Mouse (Mus musculus) heart, embryonic 14.5 days (tissue): Measurements from ENCODE around the gene 0610010K14Rik. TPM values are rescaled to one million over a fixed set of nuclear protein-coding genes. Genes with fewer than 3 reads are reported as not detected.

ENCODE experiments used
- ATAC-seq: fragments of 200-750 bp; cut with Nextera tagmentation; 2 replicates; pipeline ENCODE4 v1.8.0; 2017; ENCODE audit warnings: low read depth, moderate TSS enrichment; ENCODE audit not compliant: insufficient number of reproducible peaks, insufficient read depth, low FRiP score
- H3K27ac ChIP-seq, 2 experiments: fragments of 200-500 bp in 1 of 2; fragments of 300-500 bp in 1 of 2; sonication (generic) in 1 of 2; replicated peaks in 1 of 2; 2 replicates each; pipeline ENCODE4 v1.5.1; 2012 to 2014; ENCODE audit warnings: low read depth in 2 of 2, low read length in 2 of 2, control low read depth in 1 of 2, mild to moderate bottlenecking in 1 of 2, mixed read lengths in 1 of 2; ENCODE audit not compliant: control insufficient read depth in 1 of 2, insufficient read depth in 1 of 2
- H3K27me3 ChIP-seq: fragments of 300-500 bp; sonication (generic); 2 replicates; pipeline ENCODE4 v1.6.1; 2014; ENCODE audit warnings: mild to moderate bottlenecking, low read length, control low read depth; ENCODE audit not compliant: control insufficient read depth, insufficient read depth
- H3K36me3 ChIP-seq: fragments of 300-500 bp; sonication (generic); 2 replicates; pipeline ENCODE4 v1.6.1; 2014; ENCODE audit warnings: mild to moderate bottlenecking, control low read depth, low read length, mixed read lengths; ENCODE audit not compliant: control insufficient read depth, insufficient read depth
- H3K4me1 ChIP-seq, 2 experiments: fragments of 200-500 bp in 1 of 2; fragments of 300-500 bp in 1 of 2; sonication (generic) in 1 of 2; 2 replicates each; pipeline ENCODE4 v1.6.1; 2012 to 2014; ENCODE audit warnings: low read length in 2 of 2, control low read depth in 1 of 2, mixed read lengths in 1 of 2; ENCODE audit not compliant: control insufficient read depth in 2 of 2, insufficient read depth in 2 of 2
- H3K4me2 ChIP-seq: fragments of 300-500 bp; sonication (generic); 2 replicates; pipeline ENCODE4 v1.6.1; 2014; ENCODE audit warnings: mild to moderate bottlenecking, low read length
- H3K4me3 ChIP-seq, 2 experiments: fragments of 200-500 bp in 1 of 2; fragments of 300-500 bp in 1 of 2; sonication (generic) in 1 of 2; 2 replicates each; pipeline ENCODE4 v1.5.1; 2012 to 2014; ENCODE audit warnings: low read length in 2 of 2, mild to moderate bottlenecking in 2 of 2, control low read depth in 1 of 2, low read depth in 1 of 2, moderate library complexity in 1 of 2; ENCODE audit not compliant: control insufficient read depth in 1 of 2, insufficient read depth in 1 of 2
- H3K9ac ChIP-seq: fragments of 300-500 bp; sonication (generic); 2 replicates; pipeline ENCODE4 v1.6.1; 2014; ENCODE audit warnings: mild to moderate bottlenecking, low read length
- H3K9me3 ChIP-seq: fragments of 300-500 bp; sonication (generic); 2 replicates; pipeline ENCODE4 v1.6.1; 2016; ENCODE audit warnings: low read length, control low read depth; ENCODE audit not compliant: control insufficient read depth
- WGBS: fragments of 180-500 bp; shearing (Covaris S2); extraction: QIAGEN DNeasy Blood & Tissue Kit; methylation state at CpG from one replicate; pipeline ENCODE4 v1.1.7; 2014; 5-methylcytosine and 5-hydroxymethylcytosine counted together
- polyA plus RNA-seq: library from polyadenylated mRNA; unstranded; fragments of >200 nt; fragmentation: Nextera tagmentation; extraction: Ambion mirVana; gene quantifications from 2 replicates; pipeline ENCODE4 v1.2.1, GENCODE M21; 2014

0610010K14Rik gene
- polyA plus RNA-seq, 1 experiment from 2014 or later, result 139 TPM

- Histone ChIP-seq H3K4me1 (peaks cover 0 to 14% of the 10 kb centered on the region in 2 experiments; a peak in 3 of 4 replicates), H3K4me2 (peak overlapping the region; percentile 63), H3K9me3 (no peaks in the 10 kb centered on the region), H3K9ac (no peak overlapping the region), H3K4me3 (peak overlapping the region; percentile 29 to 33; a peak in 3 of 4 replicates), H3K27ac (no peak overlapping the region), H3K36me3 (no peaks in the 10 kb centered on the region), H3K27me3 (peaks cover 65% of the 10 kb centered on the region)
- no peak for ATAC-seq
- WGBS, result 6% methylated on average over 18 of the region's 18 CpGs
These were observed 22.9 kb downstream of the 0610010K14Rik start for GRCm38 (mm10) chr11:70214856-70215209.

DNA sequence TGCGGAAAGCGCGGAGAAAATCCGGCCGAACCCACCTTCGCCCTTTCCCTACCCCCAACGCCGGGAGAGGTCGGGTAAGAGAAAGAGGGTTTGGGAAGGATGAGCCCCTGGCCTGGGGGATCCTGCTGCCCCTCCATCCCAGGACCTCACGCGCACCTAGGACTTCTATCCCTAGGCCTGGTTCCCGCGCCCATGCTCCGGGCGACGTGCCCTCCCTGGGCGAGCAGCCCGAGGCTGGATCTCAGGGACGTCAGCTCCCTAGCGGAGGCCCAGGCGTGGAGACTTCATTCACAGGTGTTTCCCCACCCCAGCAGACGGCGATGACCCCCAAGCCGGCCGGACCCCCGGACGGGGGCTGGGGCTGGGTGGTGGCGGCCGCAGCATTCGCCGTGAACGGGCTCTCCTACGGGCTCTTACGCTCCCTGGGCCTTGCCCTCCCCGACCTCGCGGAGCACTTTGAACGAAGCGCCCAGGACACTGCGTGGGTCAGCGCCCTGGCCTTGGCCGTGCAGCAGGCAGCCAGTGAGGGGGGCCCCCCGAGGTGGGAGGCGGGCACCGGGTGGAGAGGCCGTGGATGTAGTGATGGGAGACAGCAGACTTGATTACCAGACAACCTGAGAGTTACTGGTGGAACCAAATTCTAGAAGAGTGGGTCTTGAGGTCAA is 23.4 kb downstream of the 0610010K14Rik start:
- Histone ChIP-seq H3K4me2 (peak overlapping the region; percentile 63), H3K27me3 (peaks cover 65% of the 10 kb centered on the region), H3K4me3 (peak overlapping the region; percentile 29 to 33), H3K27ac (no peak overlapping the region), H3K9me3 (no peaks in the 10 kb centered on the region), H3K4me1 (peaks cover 0 to 13% of the 10 kb centered on the region in 2 experiments; a peak in 3 of 4 replicates), H3K36me3 (no peaks in the 10 kb centered on the region), H3K9ac (peak overlapping the region; percentile 25; the same call in 1 of the 2 replicates)
- ATAC-seq, result no peak
- WGBS, result 1% methylated on average over 46 of the region's 46 CpGs

GRCm38 (mm10) chr11:70213736-70214135 is 24.0 kb downstream of the 0610010K14Rik start:
- peaks cover 65% of the 10 kb centered on the region for H3K27me3 ChIP-seq
- no peaks in the 10 kb centered on the region for H3K9me3 ChIP-seq
- H3K27ac ChIP-seq, result no peak overlapping the region
- peaks cover 0 to 13% of the 10 kb centered on the region in 2 experiments; a peak in 3 of 4 replicates for H3K4me1 ChIP-seq
- peak overlapping the region; percentile 63 for H3K4me2 ChIP-seq
- peak overlapping the region in 1 of 2 experiments; percentile 33; a peak in 3 of 4 replicates for H3K4me3 ChIP-seq
- 8% methylated on average over 26 of the region's 26 CpGs for WGBS
- peak overlapping the region; percentile 25; the same call in 1 of the 2 replicates for H3K9ac ChIP-seq
- H3K36me3 ChIP-seq, result no peaks in the 10 kb centered on the region
- ATAC-seq, result no peak

DNA sequence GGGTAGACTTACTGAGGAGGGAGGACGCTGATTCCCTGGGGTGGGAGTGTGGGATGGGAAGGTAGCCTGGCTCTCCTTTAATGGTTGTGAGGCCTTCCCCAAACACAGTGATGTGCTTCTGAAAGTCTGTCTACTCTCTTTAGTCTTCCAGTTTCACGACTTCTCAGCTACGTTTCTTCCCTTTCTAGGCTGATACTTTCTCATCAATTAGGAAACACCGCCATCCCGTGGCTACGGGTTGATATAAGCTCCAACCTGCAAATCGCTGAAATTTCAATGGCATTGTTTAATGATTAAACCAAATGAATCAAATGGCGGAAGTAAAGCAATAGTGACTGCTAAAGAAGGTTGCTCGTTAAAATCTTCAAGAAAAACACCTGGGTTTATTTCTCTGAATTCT is 24.8 kb downstream of the 0610010K14Rik start:
- no peak overlapping the region for H3K27ac ChIP-seq
- ATAC-seq, result no peak
- H3K9ac ChIP-seq, result no peak overlapping the region
- no peaks in the 10 kb centered on the region for H3K36me3 ChIP-seq
- H3K9me3 ChIP-seq, result no peaks in the 10 kb centered on the region
- WGBS, result 10% methylated on average over 9 of the region's 9 CpGs
- peaks cover 0 to 13% of the 10 kb centered on the region in 2 experiments; a peak in 3 of 4 replicates for H3K4me1 ChIP-seq
- no peak overlapping the region for H3K4me2 ChIP-seq
- peaks cover 65% of the 10 kb centered on the region for H3K27me3 ChIP-seq
- no peak overlapping the region for H3K4me3 ChIP-seq

DNA sequence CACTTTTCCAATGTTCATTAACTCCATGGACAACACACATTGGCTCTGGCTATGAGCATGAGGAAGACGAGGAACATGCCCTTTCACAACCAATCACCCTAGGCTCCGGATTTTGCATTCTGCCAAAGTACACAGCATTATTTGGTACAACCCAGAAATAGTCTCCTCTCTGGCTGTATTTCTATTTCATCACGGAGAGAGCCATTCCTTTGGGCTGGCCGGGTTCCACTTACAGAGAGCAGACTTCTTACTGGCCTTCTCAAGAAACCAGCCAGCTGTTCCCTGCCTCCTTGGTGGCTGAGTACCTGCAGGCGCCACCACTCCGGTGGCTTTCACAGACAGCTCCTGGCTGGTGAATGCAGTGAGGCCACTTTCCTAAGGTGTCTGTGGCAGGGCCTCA is 25.3 kb downstream of the 0610010K14Rik start, which contains the start of gene Slc16a11:
TSS of gene Slc16a11 (plus strand) at position 330 of the 400 bp plus-strand sequence.
- H3K4me3 ChIP-seq, result peak within 1 kb of the TSS in 1 of 2 experiments; percentile 33; a peak in 1 of 4 replicates
- ATAC-seq, result no peak
- no peak within 1 kb of the TSS for H3K27ac ChIP-seq
- 0 out of 2 replicates have a peak within 1 kb of the TSS, but pooled peaks have one; percentile 63 for H3K4me2 ChIP-seq
- WGBS, result 53% methylated on average over 6 of the region's 6 CpGs
- peaks cover 0 to 13% of the 10 kb centered on the region in 2 experiments; a peak in 3 of 4 replicates for H3K4me1 ChIP-seq
- no peak within 1 kb of the TSS for H3K9ac ChIP-seq
- H3K36me3 ChIP-seq, result no peaks in the 10 kb centered on the region
- H3K9me3 ChIP-seq, result no peaks in the 10 kb centered on the region
- peaks cover 61% of the 10 kb centered on the region for H3K27me3 ChIP-seq

GRCm38 (mm10) chr11:70211972-70212371 is 25.7 kb downstream of the 0610010K14Rik start:
- no peak overlapping the region for H3K9ac ChIP-seq
- peaks cover 0 to 13% of the 10 kb centered on the region in 2 experiments; a peak in 3 of 4 replicates for H3K4me1 ChIP-seq
- peaks cover 58% of the 10 kb centered on the region for H3K27me3 ChIP-seq
- H3K27ac ChIP-seq, result no peak overlapping the region
- WGBS, result 68% methylated on average over 6 of the region's 6 CpGs
- no peak for ATAC-seq
- no peaks in the 10 kb centered on the region for H3K36me3 ChIP-seq
- H3K4me2 ChIP-seq, result no peak overlapping the region
- no peaks in the 10 kb centered on the region for H3K9me3 ChIP-seq
- no peak overlapping the region for H3K4me3 ChIP-seq

GRCm38 (mm10) chr11:70210681-70211080 is 27.0 kb downstream of the 0610010K14Rik start:
- 76% methylated on average over 2 of the region's 2 CpGs for WGBS
- ATAC-seq, result no peak
- peaks cover 0 to 13% of the 10 kb centered on the region in 2 experiments; a peak in 3 of 4 replicates for H3K4me1 ChIP-seq
- no peaks in the 10 kb centered on the region for H3K9me3 ChIP-seq
- no peak overlapping the region for H3K27ac ChIP-seq
- H3K9ac ChIP-seq, result no peak overlapping the region
- no peak overlapping the region for H3K4me3 ChIP-seq
- H3K36me3 ChIP-seq, result no peaks in the 10 kb centered on the region
- H3K4me2 ChIP-seq, result no peak overlapping the region
- H3K27me3 ChIP-seq, result peaks cover 45% of the 10 kb centered on the region
